Mouse (Mus musculus) left cerebral cortex, postnatal 10 days (tissue): Measurements from ENCODE around the gene AI481877. TPM values are rescaled to one million over a fixed set of nuclear protein-coding genes. Genes with fewer than 3 reads are reported as not detected.
A peak's percentile ranks its signal among the peaks of the same experiment; 100 is the strongest.

Experiments
- DNase-seq, 2 experiments: peaks; one replicate each; pipeline ENCODE4 v3.0.0; 2021 to 2022; ENCODE audit warnings: low spot score in 2 of 2, mixed read lengths in 1 of 2; ENCODE audit errors: extremely low spot score in 1 of 2
- intact Hi-C: fragments of 180-260 bp; cut with DNase I; formaldehyde crosslinking; loops from one replicate; pipeline ENCODE4 v1.15.1; 2025
- total RNA-seq, 2 experiments: library from RNA; stranded (reverse); gene quantifications; 2 replicates each; pipeline ENCODE4 v1.2.3; 2021

The AI481877 gene
- total RNA-seq, 2 experiments from 2014 or later: not detected

- DNase-seq: no peak
- intact Hi-C loops: no loop called here
These were observed 12.1 kb upstream of the AI481877 start for GRCm38 (mm10) chr4:59150907-59151306.

- DNase-seq: no peak
- intact Hi-C loops: no loop called here
These were observed 10.3 kb upstream of the AI481877 start for GRCm38 (mm10) chr4:59149043-59149442.

GRCm38 (mm10) chr4:59128935-59129334 lies 9.8 kb downstream of the AI481877 start:
- no peak for DNase-seq
- intact Hi-C loops: no loop called here

GRCm38 (mm10) chr4:59125053-59125452 lies 13.7 kb downstream of the AI481877 start:
- DNase-seq: no peak
- intact Hi-C loops: no loop called here

GRCm38 (mm10) chr4:59123557-59123956 lies 15.2 kb downstream of the AI481877 start:
- DNase-seq: no peak
- intact Hi-C loops: no loop called here

GRCm38 (mm10) chr4:59117644-59118495 lies 20.9 kb downstream of the AI481877 start:
- DNase-seq: no peak
- intact Hi-C loops: no loop called here

GRCm38 (mm10) chr4:59108721-59109120 lies 30.1 kb downstream of the AI481877 start:
- intact Hi-C loops: no loop called here

GRCm38 (mm10) chr4:59107886-59108285 lies 30.9 kb downstream of the AI481877 start:
- DNase-seq: no peak
- intact Hi-C loops: no loop called here

More at GRCm38 (mm10) chr4:59108721-59109120, 30.1 kb downstream of the AI481877 start:
- DNase-seq: no peak

GRCm38 (mm10) chr4:59106661-59107060 lies 32.1 kb downstream of the AI481877 start:
- intact Hi-C loops: no loop called here
- DNase-seq: no peak

- intact Hi-C loops: no loop called here
- no peak for DNase-seq
These were observed 34.6 kb downstream of the AI481877 start for GRCm38 (mm10) chr4:59104166-59104565.

- intact Hi-C loops: loop anchor here (2.0 to 10.0 kb wide), 5 partner anchors 91 to 476 kb away; partner anchors contain the start of gene Ugcg
- peak; percentile 70 to 81 for DNase-seq
These were observed 42.4 kb downstream of the AI481877 start for GRCm38 (mm10) chr4:59096393-59096792.

- no peak for DNase-seq
These were observed 49.4 kb downstream of the AI481877 start for GRCm38 (mm10) chr4:59089391-59089790.

GRCm38 (mm10) chr4:59083430-59083829 lies 55.4 kb downstream of the AI481877 start:
- intact Hi-C loops: no loop called here
- DNase-seq: no peak

More at GRCm38 (mm10) chr4:59089391-59089790, 49.4 kb downstream of the AI481877 start:
- intact Hi-C loops: no loop called here

- intact Hi-C loops: no loop called here
- DNase-seq: no peak
These were observed 69.5 kb downstream of the AI481877 start for GRCm38 (mm10) chr4:59069276-59069675.

GRCm38 (mm10) chr4:59062526-59062925 lies 76.3 kb downstream of the AI481877 start:
- no peak for DNase-seq
- intact Hi-C loops: no loop called here

GRCm38 (mm10) chr4:59057929-59058328 lies 80.9 kb downstream of the AI481877 start:
- intact Hi-C loops: no loop called here
- no peak for DNase-seq

GRCm38 (mm10) chr4:59051081-59051480 lies 87.7 kb downstream of the AI481877 start:
- DNase-seq: no peak
- intact Hi-C loops: no loop called here

- intact Hi-C loops: no loop called here
- DNase-seq: no peak
These were observed 91.6 kb downstream of the AI481877 start for GRCm38 (mm10) chr4:59047222-59047621.

GRCm38 (mm10) chr4:59043891-59044290 lies 94.9 kb downstream of the AI481877 start:
- intact Hi-C loops: no loop called here
- no peak for DNase-seq

- DNase-seq: no peak
- intact Hi-C loops: no loop called here
These were observed 95.7 kb downstream of the AI481877 start for GRCm38 (mm10) chr4:59043074-59043473.
